Mouse (Mus musculus): ENCODE data around the gene Rxfp3. TPM values are rescaled to one million over a fixed set of nuclear protein-coding genes. Genes with fewer than 3 reads are reported as not detected.

Rxfp3 gene
- polyA plus RNA-seq (2017; shearing (Covaris generic)): not detected

GRCm38 (mm10) chr15:11037711-11038110, at the start of gene Rxfp3:
Gene Rxfp3, minus strand, starts transcription at chr15:11037991.

GRCm38 (mm10) chr15:11064558-11065411, 27.0 kb upstream of the Rxfp3 start, which contains the start of gene Adamts12:
Gene Adamts12, plus strand, starts transcription at chr15:11064790.

DNA sequence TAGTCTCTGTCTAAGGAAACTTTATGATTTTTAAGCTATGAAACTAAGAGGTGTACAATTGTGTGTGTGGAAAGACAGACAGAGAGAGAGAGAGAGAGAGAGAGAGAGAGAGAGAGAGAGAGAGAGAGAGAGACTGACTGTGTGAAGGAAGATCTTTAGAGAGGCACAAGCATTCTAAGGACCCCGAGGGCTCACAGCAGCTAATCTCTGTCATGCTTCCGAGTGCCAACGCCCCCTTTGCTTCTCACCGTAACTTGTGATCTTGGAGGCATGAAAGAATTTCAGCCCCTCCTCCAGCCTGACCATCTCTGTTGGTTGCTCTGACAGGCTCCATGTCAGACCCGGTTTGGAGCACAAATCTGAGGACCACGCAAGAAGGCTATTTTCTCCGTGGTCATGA, 37.4 kb downstream of the Rxfp3 start, which contains the start of gene Slc45a2:
Slc45a2 (plus strand) TSS at position 301 of the 400 bp plus-strand sequence.

Other genes starting within 250 kb of the Rxfp3 start
- not detected for gene C1qtnf3, start 85.7 kb downstream of the Rxfp3 start, polyA plus RNA-seq (2017; shearing (Covaris generic))
- gene Amacr, start 56.2 kb downstream of the Rxfp3 start, polyA plus RNA-seq (2017; shearing (Covaris generic)): 5.2 TPM
- gene Slc45a2, start 37.3 kb downstream of the Rxfp3 start, polyA plus RNA-seq (2017; shearing (Covaris generic)): not detected
- gene Adamts12, start 26.8 kb upstream of the Rxfp3 start, polyA plus RNA-seq (2017; shearing (Covaris generic)): not detected

Measured in CD4-positive, CD25-positive, alpha-beta regulatory T cell, adult 9 weeks (primary cell).